Mouse (Mus musculus) limb, embryonic 15.5 days (tissue): ENCODE measurements around the gene Gjc2. TPM values are rescaled to one million over a fixed set of nuclear protein-coding genes. Genes with fewer than 3 reads are reported as not detected.

Experiments used
- ATAC-seq: fragments of 200-750 bp; cut with Nextera tagmentation; 2 replicates; pipeline ENCODE4 v1.8.0; 2017; ENCODE audit warnings: low read depth, moderate TSS enrichment; ENCODE audit not compliant: insufficient number of reproducible peaks, low FRiP score, low TSS enrichment
- H3K27ac ChIP-seq: fragments of 300-500 bp; sonication (generic); 2 replicates; pipeline ENCODE4 v1.5.1; 2015; ENCODE audit warnings: moderate library complexity, mild to moderate bottlenecking, inconsistent platforms
- H3K27me3 ChIP-seq: fragments of 300-500 bp; sonication (generic); 2 replicates; pipeline ENCODE4 v1.6.1; 2015; ENCODE audit warnings: inconsistent platforms
- H3K36me3 ChIP-seq: fragments of 300-500 bp; sonication (generic); 2 replicates; pipeline ENCODE4 v1.6.1; 2015; ENCODE audit warnings: inconsistent platforms
- H3K4me1 ChIP-seq: fragments of 300-500 bp; sonication (generic); 2 replicates; pipeline ENCODE4 v1.6.1; 2015; ENCODE audit warnings: inconsistent platforms
- H3K4me2 ChIP-seq: fragments of 300-500 bp; sonication (generic); 2 replicates; pipeline ENCODE4 v1.6.1; 2015; ENCODE audit warnings: mild to moderate bottlenecking, inconsistent platforms
- H3K4me3 ChIP-seq: fragments of 300-500 bp; sonication (generic); 2 replicates; pipeline ENCODE4 v1.5.1; 2015; ENCODE audit warnings: mild to moderate bottlenecking, inconsistent platforms
- H3K9ac ChIP-seq: fragments of 300-500 bp; sonication (generic); 2 replicates; pipeline ENCODE4 v1.6.1; 2015; ENCODE audit warnings: inconsistent platforms
- H3K9me3 ChIP-seq: fragments of 300-500 bp; sonication (generic); 2 replicates; pipeline ENCODE4 v1.6.1; 2016; ENCODE audit warnings: inconsistent platforms
- whole genome bisulfite sequencing: fragments of 180-500 bp; shearing (Covaris S2); methylation state at CpG from one replicate; pipeline ENCODE4 v1.1.7; 2015; 5-methylcytosine and 5-hydroxymethylcytosine counted together
- polyA plus RNA-seq: library from polyadenylated mRNA; unstranded; fragments of >200 nt; fragmentation: Nextera tagmentation; extraction: Ambion mirVana; gene quantifications from 2 replicates; pipeline ENCODE4 v1.2.1, GENCODE M21; 2015

Gjc2 gene
- polyA plus RNA-seq = 0.32 and 0.58 TPM in 2 replicates

GRCm38 (mm10) chr11:59182864-59183331 lies at the start of gene Gjc2:
Gjc2 (minus strand) TSS chr11:59183213.
- no peak within 1 kb of the TSS for H3K4me2 ChIP-seq
- no peak within 1 kb of the TSS for H3K27ac ChIP-seq
- H3K4me1 ChIP-seq = peaks cover 3% of the 10 kb centered on the region
- H3K4me3 ChIP-seq = no peak within 1 kb of the TSS
- ATAC-seq = no peak
- no peaks in the 10 kb centered on the region for H3K9me3 ChIP-seq
- H3K27me3 ChIP-seq = peaks cover 23% of the 10 kb centered on the region
- no peak within 1 kb of the TSS for H3K9ac ChIP-seq
- WGBS = 51% methylated on average over 3 of the region's 3 CpGs
- H3K36me3 ChIP-seq = peaks cover 48% of the 10 kb centered on the region

GRCm38 (mm10) chr11:59232797-59233196 lies 49.8 kb upstream of the Gjc2 start:
- peaks cover 12% of the 10 kb centered on the region; the same call in 1 of the 2 replicates for H3K4me1 ChIP-seq
- no peaks in the 10 kb centered on the region for H3K36me3 ChIP-seq
- no peak overlapping the region for H3K9ac ChIP-seq
- no peak overlapping the region for H3K4me2 ChIP-seq
- no peak for ATAC-seq
- H3K27me3 ChIP-seq = no peaks in the 10 kb centered on the region
- no peaks in the 10 kb centered on the region for H3K9me3 ChIP-seq
- H3K4me3 ChIP-seq = no peak overlapping the region
- H3K27ac ChIP-seq = no peak overlapping the region
- 58% methylated on average over 2 of the region's 2 CpGs for WGBS

- Histone ChIP-seq H3K4me2 (no peak overlapping the region), H3K27ac (no peak overlapping the region), H3K4me3 (no peak overlapping the region), H3K4me1 (peaks cover 24% of the 10 kb centered on the region), H3K9me3 (no peaks in the 10 kb centered on the region), H3K9ac (no peak overlapping the region), H3K36me3 (no peaks in the 10 kb centered on the region), H3K27me3 (no peaks in the 10 kb centered on the region)
- no peak for ATAC-seq
- WGBS = 17% methylated on average over 7 of the region's 7 CpGs
Observed at GRCm38 (mm10) chr11:59230144-59230760, 47.2 kb upstream of the Gjc2 start.

GRCm38 (mm10) chr11:59228122-59228953 lies 45.3 kb upstream of the Gjc2 start, which contains the start of gene Arf1:
Arf1 (minus strand) TSS chr11:59228270.
- peak; percentile 95 for ATAC-seq
- H3K9ac ChIP-seq = peak within 1 kb of the TSS; percentile 100
- H3K27me3 ChIP-seq = no peaks in the 10 kb centered on the region
- peak within 1 kb of the TSS; percentile 73 for H3K4me2 ChIP-seq
- no peaks in the 10 kb centered on the region for H3K36me3 ChIP-seq
- peak within 1 kb of the TSS; percentile 98 for H3K27ac ChIP-seq
- peak within 1 kb of the TSS; percentile 100 for H3K4me3 ChIP-seq
- no peaks in the 10 kb centered on the region for H3K9me3 ChIP-seq
- 4% methylated on average over 58 of the region's 59 CpGs for WGBS
- peaks cover 35% of the 10 kb centered on the region for H3K4me1 ChIP-seq

- Histone ChIP-seq H3K36me3 (no peaks in the 10 kb centered on the region), H3K4me1 (peaks cover 39% of the 10 kb centered on the region), H3K9ac (peak overlapping the region; percentile 100), H3K27ac (peak overlapping the region; percentile 98), H3K4me2 (peak overlapping the region; percentile 73), H3K4me3 (peak overlapping the region; percentile 100), H3K9me3 (no peaks in the 10 kb centered on the region), H3K27me3 (no peaks in the 10 kb centered on the region)
- under 1% methylated on average over 51 of the region's 51 CpGs for WGBS
- peak; percentile 78 for ATAC-seq
Observed at GRCm38 (mm10) chr11:59227604-59228121, 44.6 kb upstream of the Gjc2 start.

GRCm38 (mm10) chr11:59226787-59227603 lies 44.0 kb upstream of the Gjc2 start:
- Histone ChIP-seq H3K9ac (peak overlapping the region; percentile 100), H3K9me3 (no peaks in the 10 kb centered on the region), H3K27ac (peak overlapping the region; percentile 98), H3K4me2 (peak overlapping the region; percentile 73), H3K36me3 (no peaks in the 10 kb centered on the region), H3K4me3 (peak overlapping the region; percentile 100), H3K4me1 (peaks cover 41% of the 10 kb centered on the region), H3K27me3 (no peaks in the 10 kb centered on the region)
- WGBS = 4% methylated on average over 21 of the region's 21 CpGs
- no peak for ATAC-seq

- H3K4me2 ChIP-seq = peak overlapping the region; percentile 73
- 43% methylated on average over 3 of the region's 3 CpGs for WGBS
- H3K27ac ChIP-seq = peak overlapping the region; percentile 98
- H3K9ac ChIP-seq = peak overlapping the region; percentile 100; the same call in 1 of the 2 replicates
- peak overlapping the region; percentile 100 for H3K4me3 ChIP-seq
- no peaks in the 10 kb centered on the region for H3K9me3 ChIP-seq
- ATAC-seq = no peak
- peaks cover 44% of the 10 kb centered on the region for H3K4me1 ChIP-seq
- 0 out of 2 replicates have a peak, but pooled peaks cover 2% of the 10 kb centered on the region for H3K36me3 ChIP-seq
- no peaks in the 10 kb centered on the region for H3K27me3 ChIP-seq
Observed at GRCm38 (mm10) chr11:59226251-59226650, 43.2 kb upstream of the Gjc2 start.

- Histone ChIP-seq H3K9me3 (no peaks in the 10 kb centered on the region), H3K4me3 (peak overlapping the region; percentile 100; the same call in 1 of the 2 replicates)
Observed at GRCm38 (mm10) chr11:59225167-59225566, 42.2 kb upstream of the Gjc2 start.

GRCm38 (mm10) chr11:59224470-59224869 lies 41.5 kb upstream of the Gjc2 start:
- 54% methylated on average over 2 of the region's 2 CpGs for WGBS
- no peak overlapping the region for H3K27ac ChIP-seq
- peaks cover 49% of the 10 kb centered on the region for H3K4me1 ChIP-seq
- no peaks in the 10 kb centered on the region for H3K27me3 ChIP-seq
- no peak overlapping the region for H3K4me2 ChIP-seq
- no peak for ATAC-seq
- no peaks in the 10 kb centered on the region for H3K9me3 ChIP-seq
- H3K4me3 ChIP-seq = no peak overlapping the region
- peaks cover 10% of the 10 kb centered on the region; the same call in 1 of the 2 replicates for H3K36me3 ChIP-seq
- no peak overlapping the region for H3K9ac ChIP-seq

More at GRCm38 (mm10) chr11:59225167-59225566, 42.2 kb upstream of the Gjc2 start:
- H3K4me2 ChIP-seq = peak overlapping the region; percentile 73
- H3K9ac ChIP-seq = no peak overlapping the region
- ATAC-seq = no peak
- 79% methylated on average over 2 of the region's 2 CpGs for WGBS
- H3K36me3 ChIP-seq = peaks cover 7% of the 10 kb centered on the region; the same call in 1 of the 2 replicates
- no peak overlapping the region for H3K27ac ChIP-seq
- H3K27me3 ChIP-seq = no peaks in the 10 kb centered on the region
- H3K4me1 ChIP-seq = peaks cover 49% of the 10 kb centered on the region

- peaks cover 13% of the 10 kb centered on the region; the same call in 1 of the 2 replicates for H3K36me3 ChIP-seq
- H3K4me1 ChIP-seq = peaks cover 49% of the 10 kb centered on the region
- H3K27ac ChIP-seq = no peak overlapping the region
- no peak overlapping the region for H3K4me2 ChIP-seq
- no peaks in the 10 kb centered on the region for H3K27me3 ChIP-seq
- no peak for ATAC-seq
- no peak overlapping the region for H3K4me3 ChIP-seq
- no peak overlapping the region for H3K9ac ChIP-seq
- no peaks in the 10 kb centered on the region for H3K9me3 ChIP-seq
- WGBS = 89% methylated on average over 3 of the region's 3 CpGs
Observed at GRCm38 (mm10) chr11:59224025-59224424, 41.0 kb upstream of the Gjc2 start.

- WGBS = 84% methylated on average over 4 of the region's 4 CpGs
- peaks cover 46% of the 10 kb centered on the region for H3K4me1 ChIP-seq
- ATAC-seq = no peak
Observed at GRCm38 (mm10) chr11:59222306-59222705, 39.3 kb upstream of the Gjc2 start.

More at GRCm38 (mm10) chr11:59222306-59222705, 39.3 kb upstream of the Gjc2 start:
- Histone ChIP-seq H3K27ac (no peak overlapping the region), H3K4me2 (no peak overlapping the region), H3K4me3 (no peak overlapping the region), H3K9ac (no peak overlapping the region), H3K9me3 (no peaks in the 10 kb centered on the region), H3K36me3 (peaks cover 27% of the 10 kb centered on the region; the same call in 1 of the 2 replicates), H3K27me3 (no peaks in the 10 kb centered on the region)
